Mouse (Mus musculus): ENCODE measurements at regions not wholly inside any gene's neighbourhood (a gene's known extent, or its start where the extent isn't known, plus 50 kb on each side); places are given as distances from the start of the nearest gene placed in this dataset.

DNA sequence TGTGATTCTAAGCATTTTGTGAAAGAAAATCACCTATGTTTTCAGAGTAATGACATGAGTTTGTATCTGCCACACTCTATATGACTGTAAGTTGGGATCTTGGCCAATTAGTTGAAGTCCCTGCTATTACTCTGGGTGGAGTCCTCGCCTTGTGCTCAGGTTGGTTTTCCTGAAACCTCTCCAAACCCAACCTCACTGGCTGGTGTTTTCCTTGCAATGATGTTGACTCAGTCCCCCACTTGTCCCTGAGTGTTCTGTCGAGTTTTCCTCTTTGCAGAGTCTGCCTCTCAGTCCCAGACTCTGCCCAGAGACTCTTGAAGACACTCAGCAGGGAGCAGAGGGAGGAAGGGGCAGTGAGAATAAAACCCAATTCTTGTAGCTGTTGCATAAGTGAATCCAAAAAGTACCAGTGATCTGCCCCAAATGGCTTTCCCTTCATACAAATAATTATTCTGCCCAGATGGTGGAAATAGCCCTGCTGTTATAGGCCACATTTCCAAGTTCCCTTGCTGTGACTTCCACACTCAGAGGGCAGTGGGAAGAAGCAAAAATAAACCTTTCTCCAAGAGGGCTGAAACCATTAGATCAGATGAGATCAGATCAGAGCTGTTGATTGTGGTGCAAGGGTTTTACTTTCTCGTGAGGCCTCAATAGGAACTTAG lies 694.3 kb downstream of the Hs3st4 start:
- DNase-seq: peak; percentile 42 to 44

DNA sequence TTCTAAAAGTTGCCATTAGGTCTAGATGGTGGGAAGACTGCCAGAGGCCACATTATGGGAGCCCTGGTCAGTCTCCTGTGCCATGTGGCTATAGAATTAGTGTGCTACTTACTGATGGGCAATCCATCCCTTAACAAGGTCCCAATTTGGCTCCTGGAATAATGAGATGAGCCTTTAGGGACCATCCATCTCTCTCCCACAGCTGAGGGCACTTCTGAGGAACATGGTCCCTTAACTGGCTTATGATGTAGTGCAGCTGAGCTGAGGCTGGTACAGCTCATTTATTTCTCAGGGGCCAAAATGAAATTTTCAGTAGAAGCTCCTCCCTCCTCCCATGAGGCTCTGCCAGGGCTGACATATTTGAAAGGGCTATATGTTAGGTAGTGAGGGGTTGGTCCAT lies 697.9 kb downstream of the Hs3st4 start:
- DNase-seq: no peak

GRCm38 (mm10) chr7:124681212-124681611 lies 698.5 kb downstream of the Hs3st4 start:
- DNase-seq: peak; percentile 51 to 57

GRCm38 (mm10) chr7:124681820-124682219 lies 699.2 kb downstream of the Hs3st4 start:
- DNase-seq: no peak

- no peak for DNase-seq
Observed at GRCm38 (mm10) chr7:124685424-124685823, 702.8 kb downstream of the Hs3st4 start.

DNA sequence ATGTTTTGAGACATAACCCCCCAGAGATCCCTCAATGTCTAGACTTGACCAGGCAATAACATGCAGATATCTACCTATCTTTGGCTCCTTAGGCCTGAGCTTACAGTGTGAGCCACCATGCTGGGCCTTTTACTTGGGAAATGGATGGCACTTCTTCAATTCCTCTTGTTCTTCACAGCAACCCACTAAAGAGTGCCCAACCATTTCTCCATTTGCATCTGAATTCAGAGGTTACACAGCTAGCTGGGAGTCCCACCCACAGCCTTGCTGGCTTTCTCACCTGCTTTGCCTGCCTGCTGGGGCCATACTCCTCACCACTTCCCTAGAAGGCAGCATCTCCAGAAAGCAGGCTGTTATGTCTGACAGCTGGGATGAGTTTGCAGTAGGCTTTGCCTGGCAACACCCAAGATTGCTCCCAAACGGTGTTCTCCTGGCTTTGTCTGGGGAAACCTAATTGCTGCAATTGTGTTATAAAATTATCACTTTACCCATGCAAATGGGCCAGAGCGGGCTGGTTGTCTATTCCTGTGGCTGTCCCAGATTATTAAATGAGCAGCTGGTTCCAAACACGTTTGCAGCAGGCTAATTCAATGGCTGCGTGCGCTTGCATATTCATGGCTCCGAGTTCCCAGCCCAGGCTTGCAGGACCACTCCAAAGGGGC lies 721.6 kb downstream of the Hs3st4 start:
- DNase-seq: no peak

GRCm38 (mm10) chr7:124707143-124707542 lies 724.5 kb downstream of the Hs3st4 start:
- no peak for DNase-seq

- DNase-seq: peak; percentile 83 to 85
Observed at GRCm38 (mm10) chr7:124708771-124709485, 726.3 kb downstream of the Hs3st4 start.

DNA sequence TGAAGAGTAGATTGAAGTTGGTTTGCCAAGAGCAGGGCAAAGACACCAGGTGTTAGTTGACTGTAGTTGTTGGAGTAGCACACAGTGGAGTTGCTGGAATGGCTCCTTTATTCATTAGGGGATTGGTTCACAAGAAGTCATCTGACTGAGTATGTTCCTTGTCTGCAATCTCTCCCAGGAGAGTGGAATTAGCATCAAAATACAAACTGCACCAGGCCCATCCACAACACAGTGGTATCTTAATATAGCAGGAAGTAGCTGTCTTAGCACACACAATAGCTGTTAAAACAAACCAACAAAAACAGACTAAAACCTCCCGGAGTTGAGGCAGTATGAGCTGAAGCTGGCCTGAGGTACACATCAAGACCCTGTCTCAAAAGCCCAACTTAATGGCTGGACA lies 723.5 kb upstream of the Kdm8 start:
- DNase-seq: no peak

GRCm38 (mm10) chr7:124742086-124742485 lies 702.4 kb upstream of the Kdm8 start:
- no peak for DNase-seq

DNA sequence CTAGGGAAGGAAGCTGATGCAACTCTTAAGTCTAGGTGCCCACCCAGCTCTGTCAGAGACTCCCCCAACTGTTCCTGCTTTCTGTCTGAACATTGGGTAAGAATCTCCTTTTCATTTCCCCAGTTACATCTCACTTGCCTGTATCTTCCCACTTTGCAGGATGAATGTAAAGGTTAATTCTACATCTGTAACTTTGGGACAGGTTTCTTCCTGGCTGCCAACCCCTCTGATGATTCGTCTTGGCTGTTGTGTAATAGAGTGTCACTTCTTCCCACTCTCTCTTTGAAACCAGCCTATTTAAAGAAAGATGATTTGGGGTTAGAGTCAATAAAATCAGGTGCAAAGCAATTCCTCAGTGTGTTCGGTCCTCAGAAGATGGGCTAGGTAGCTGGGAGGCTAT lies 698.2 kb upstream of the Kdm8 start:
- no peak for DNase-seq

DNA sequence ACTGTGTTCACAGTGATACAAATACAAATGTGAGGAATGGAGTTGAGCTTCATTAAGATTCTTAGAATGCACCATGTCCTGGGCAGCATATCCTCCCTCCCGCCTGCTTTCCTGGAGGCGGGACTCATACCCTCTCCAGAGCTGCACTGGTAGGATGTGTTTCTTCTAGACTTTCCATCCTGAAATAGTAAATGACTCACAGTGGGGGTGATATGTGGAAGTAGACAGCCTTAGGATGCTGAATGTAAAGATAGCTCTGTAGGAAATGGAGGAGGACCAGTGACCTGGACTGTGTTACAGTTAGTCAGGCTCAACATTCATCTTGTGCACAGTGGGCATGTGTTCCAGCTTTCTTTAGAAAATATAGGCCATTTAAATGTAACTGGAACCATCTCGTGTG lies 696.1 kb upstream of the Kdm8 start:
- DNase-seq: no peak

DNA sequence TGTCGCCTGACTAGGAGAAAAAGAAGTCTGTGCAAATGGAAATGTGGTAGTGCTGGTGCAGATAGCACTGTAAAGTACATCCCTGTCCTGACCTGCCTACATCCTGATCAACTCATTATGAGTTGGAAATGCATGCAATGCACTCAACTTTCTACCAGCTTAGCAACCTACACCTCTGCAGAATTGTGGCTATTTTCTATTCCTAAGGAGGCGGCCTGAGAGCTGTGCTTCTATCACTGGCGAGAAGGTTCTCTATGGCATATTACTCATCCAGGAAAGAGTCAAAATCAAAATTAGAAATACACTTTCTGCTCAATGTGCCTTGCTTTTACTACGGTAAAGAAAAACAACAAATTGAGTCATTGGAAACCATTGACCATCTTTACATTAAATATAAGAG lies 685.4 kb upstream of the Kdm8 start:
- no peak for DNase-seq

DNA sequence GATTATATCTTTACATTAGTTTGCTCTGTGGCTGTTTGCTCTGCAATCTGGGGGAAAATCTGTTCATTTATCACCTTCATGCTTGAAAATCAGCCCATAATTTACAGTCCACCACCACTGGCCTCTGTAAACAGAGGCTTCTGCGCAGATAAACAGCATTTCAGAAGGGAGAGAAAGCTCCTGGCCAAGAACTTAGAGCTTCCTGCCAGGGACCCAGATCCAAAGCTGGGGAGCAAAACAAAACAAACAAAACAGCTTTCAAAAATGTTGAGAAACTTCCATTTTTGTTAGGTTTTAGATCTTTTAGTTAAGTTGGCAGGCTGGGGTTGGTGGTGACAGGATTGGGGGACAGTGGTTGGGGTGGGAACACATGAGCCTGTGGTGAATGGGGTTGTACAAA lies 666.7 kb upstream of the Kdm8 start:
- no peak for DNase-seq

DNA sequence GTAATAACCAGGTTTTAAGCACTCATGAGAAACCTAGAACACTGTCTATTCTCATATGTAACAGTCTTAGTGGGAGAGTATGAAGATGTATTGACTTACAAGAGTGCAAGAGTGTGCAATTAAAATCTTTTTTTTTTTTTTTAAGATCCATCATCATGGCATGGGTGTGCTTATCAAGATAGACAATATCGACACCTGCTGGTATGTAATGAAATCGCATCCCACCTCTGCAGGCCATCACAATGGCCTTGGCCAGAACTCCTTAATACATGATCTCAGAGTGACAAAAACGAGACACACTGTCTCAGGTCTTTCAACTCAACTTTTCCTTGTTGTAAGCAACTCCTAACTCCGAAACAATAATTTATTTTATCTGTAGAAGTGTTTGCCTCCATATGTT lies 661.7 kb upstream of the Kdm8 start:
- DNase-seq: peak; percentile 46 to 55

DNA sequence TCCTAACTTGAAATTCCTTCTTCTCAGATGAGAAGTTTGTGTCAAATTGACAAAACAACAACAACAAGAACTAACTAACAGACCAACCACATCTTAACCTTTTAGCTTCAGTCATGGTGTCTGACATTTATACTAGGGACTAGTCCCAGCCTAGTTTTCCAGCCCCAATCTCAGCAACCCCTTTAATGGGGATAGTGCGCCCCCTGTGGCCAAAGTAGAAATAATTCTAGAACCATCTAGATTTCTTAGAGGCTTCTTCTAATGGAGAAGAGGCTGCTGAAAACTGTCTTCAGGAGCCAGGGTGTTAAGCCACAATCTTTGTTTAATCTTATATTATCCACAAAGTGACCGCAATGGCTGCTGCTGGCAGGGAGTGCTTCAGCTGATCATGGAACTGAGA lies 659.5 kb upstream of the Kdm8 start:
- no peak for DNase-seq

GRCm38 (mm10) chr7:124785896-124786295 lies 658.6 kb upstream of the Kdm8 start:
- no peak for DNase-seq

DNA sequence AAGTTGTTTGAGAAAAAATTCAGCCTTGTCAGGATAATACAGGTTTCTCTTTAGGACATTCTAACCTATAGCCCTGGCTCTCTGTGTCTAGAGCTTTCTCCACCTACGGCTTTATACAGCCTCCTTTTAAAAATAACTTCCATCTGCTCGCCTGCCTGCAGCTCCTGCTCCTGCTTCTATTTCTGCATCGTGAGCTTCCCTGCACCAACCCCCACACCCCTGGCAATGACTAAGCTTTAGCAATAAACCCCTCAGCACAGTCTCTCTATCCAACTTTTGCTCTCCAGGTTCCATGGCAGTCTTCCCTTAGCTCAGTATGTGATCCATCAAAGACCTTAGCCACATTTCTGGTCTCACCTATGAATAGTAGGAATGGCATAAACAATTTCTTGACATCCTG lies 655.7 kb upstream of the Kdm8 start:
- peak; percentile 61 to 68 for DNase-seq

DNA sequence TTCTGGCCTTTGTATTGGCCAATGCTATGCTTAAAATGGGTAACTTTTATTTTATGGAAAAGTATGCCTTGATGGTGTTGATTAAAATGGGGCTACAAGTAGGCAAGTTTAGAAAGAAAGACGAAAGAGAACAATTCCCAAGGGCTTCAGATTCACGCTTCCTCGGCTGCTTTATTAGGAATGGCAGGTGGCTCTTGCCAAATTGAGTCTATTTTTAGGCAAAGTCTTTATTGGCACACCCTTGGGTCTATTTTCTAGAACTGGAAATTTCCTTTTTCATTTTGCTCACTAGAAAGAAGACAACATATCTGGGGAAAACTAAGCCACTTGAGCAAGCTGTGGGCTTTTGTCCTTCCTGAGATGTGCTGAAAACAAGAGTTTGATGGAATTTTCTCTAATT lies 641.4 kb upstream of the Kdm8 start:
- DNase-seq: peak in 1 of 2 experiments; percentile 14

- DNase-seq: no peak
Observed at GRCm38 (mm10) chr7:124834692-124835091, 609.8 kb upstream of the Kdm8 start.

DNA sequence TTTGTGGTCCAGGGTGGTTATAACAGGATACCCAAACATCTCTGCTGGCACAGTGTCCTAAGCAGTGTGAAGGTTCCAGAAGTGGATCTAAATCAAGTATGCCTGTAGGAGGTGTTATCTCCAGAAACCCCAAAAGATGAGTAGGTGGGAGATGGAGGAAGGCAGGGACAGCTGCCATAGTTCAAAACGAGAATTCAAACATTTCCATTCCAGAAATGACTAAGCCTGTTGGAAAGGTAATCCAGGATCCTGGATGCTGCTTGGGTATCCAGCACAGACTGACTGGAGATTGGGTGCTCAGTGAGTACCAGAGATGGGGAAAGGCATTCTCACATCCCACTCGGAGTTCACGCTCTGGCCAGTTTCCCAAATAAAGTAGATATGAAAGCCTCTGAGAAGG lies 607.9 kb upstream of the Kdm8 start:
- DNase-seq: no peak

DNA sequence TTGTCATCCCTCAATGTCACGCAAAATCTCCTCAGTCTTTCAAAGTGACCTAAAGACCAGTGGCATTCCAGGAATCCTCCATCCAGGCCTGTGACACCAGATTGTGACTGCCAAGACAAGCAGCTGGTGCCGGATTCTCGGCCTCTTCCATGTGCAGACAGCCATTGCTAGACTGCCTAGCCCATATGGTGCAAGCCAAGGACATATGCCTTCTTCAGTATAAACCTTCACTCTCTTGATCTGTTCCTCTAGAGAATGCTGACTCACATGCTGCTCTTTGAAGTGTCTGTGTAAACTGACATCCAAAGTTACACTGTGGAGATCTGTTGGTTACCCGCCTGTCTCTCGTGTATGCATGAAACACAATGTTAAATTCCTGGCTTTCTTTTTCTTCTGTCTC lies 589.4 kb upstream of the Kdm8 start:
- peak; percentile 12 to 20 for DNase-seq

DNA sequence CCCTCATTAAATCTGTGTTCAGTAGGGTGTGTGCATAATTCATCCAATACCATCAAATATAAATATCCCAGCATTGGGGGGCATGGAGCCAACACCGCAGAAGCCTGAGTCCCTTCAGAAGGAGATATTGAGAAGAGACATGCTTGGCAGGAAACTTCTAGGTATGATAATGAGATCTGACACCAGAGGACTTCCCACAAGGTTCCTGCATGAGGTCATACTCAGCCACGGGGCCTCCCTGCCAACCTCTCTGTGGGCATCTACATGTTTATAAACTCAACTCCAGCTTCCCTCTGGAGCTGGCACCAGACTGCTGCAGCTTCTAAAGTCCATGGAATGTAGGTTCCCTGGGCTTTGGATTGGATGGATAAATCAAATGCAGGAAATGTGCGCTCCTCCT lies 587.4 kb upstream of the Kdm8 start:
- DNase-seq: no peak

GRCm38 (mm10) chr7:124861397-124861796 lies 583.1 kb upstream of the Kdm8 start:
- DNase-seq: no peak
